Mouse (Mus musculus) forebrain, embryonic 12.5 days (tissue): ENCODE measurements around the gene Mad2l2. TPM values are rescaled to one million over a fixed set of nuclear protein-coding genes. Genes with fewer than 3 reads are reported as not detected.
"Not testable (repeated sequence)": the region's sequence is repeated elsewhere in the genome, so short reads cannot be mapped to it uniquely, and the experiment has no call there.

Source experiments
- ATAC-seq: fragments of 200-750 bp; cut with Nextera tagmentation; 2 replicates; pipeline ENCODE4 v1.8.0; 2017; ENCODE audit warnings: moderate TSS enrichment; ENCODE audit not compliant: low FRiP score
- H3K27ac ChIP-seq: fragments of 300-500 bp; sonication (generic); 2 replicates; pipeline ENCODE4 v1.5.1; 2016; ENCODE audit warnings: mild to moderate bottlenecking
- H3K27me3 ChIP-seq: fragments of 300-500 bp; sonication (generic); 2 replicates; pipeline ENCODE4 v1.6.1; 2016; ENCODE audit warnings: mild to moderate bottlenecking
- H3K36me3 ChIP-seq: fragments of 300-500 bp; sonication (generic); replicated peaks from 2 replicates; pipeline ENCODE4 v1.6.1; 2016; ENCODE audit warnings: mild to moderate bottlenecking
- H3K4me1 ChIP-seq: fragments of 300-500 bp; sonication (generic); 2 replicates; pipeline ENCODE4 v1.6.1; 2016
- H3K4me2 ChIP-seq: fragments of 300-500 bp; sonication (generic); 2 replicates; pipeline ENCODE4 v1.6.1; 2016; ENCODE audit warnings: mild to moderate bottlenecking, moderate library complexity
- H3K4me3 ChIP-seq: fragments of 300-500 bp; sonication (generic); replicated peaks from 2 replicates; pipeline ENCODE4 v1.5.1; 2016; ENCODE audit warnings: mild to moderate bottlenecking
- H3K9ac ChIP-seq: fragments of 300-500 bp; sonication (generic); 2 replicates; pipeline ENCODE4 v1.6.1; 2016; ENCODE audit warnings: mild to moderate bottlenecking
- H3K9me3 ChIP-seq: fragments of 300-500 bp; sonication (generic); 2 replicates; pipeline ENCODE4 v1.6.1; 2016
- WGBS: fragments of 180-500 bp; shearing (Covaris S2); methylation state at CpG from one replicate; pipeline ENCODE4 v1.1.7; 2016; 5-methylcytosine and 5-hydroxymethylcytosine counted together
- microRNA-seq: library from miRNA; unstranded; fragments of <30 nt; microRNA quantifications from one replicate; pipeline ENCODE4, GENCODE M21; 2017
- polyA plus RNA-seq: library from polyadenylated mRNA; unstranded; fragments of >200 nt; fragmentation: Nextera tagmentation; extraction: Ambion mirVana; gene quantifications from 2 replicates; pipeline ENCODE4 v1.2.1, GENCODE M21; 2016

Gene Mad2l2
- polyA plus RNA-seq, 1 experiment from 2014 or later = 76.1 TPM

DNA sequence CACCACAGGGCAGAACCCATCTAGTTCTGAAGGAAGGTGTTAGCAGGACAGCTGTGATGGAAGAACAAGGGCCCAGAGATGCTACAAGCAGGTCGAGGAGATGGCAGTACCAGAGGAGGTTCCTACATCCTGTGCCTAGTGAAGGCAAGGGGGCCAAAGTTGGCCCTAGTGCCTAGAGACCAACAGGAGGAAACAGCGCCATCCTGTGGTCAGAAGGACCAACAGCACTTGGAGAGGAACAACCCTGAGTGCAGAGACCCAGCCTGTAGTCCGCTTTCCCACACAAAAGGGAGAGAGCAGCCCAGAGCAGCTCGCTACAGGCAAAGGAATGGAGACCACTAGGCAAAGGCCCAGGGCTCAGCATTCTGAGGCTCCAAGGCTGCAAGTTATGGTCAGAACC lies 55.6 kb downstream of the Mad2l2 start:
- Histone ChIP-seq H3K9me3 (no peaks in the 10 kb centered on the region), H3K9ac (no peak overlapping the region), H3K4me2 (no peak overlapping the region), H3K36me3 (no peaks in the 10 kb centered on the region), H3K4me1 (peaks cover 13% of the 10 kb centered on the region), H3K27me3 (peaks cover 37% of the 10 kb centered on the region), H3K4me3 (no peak overlapping the region), H3K27ac (no peak overlapping the region)
- WGBS = 58% methylated on average over 4 of the region's 4 CpGs
- ATAC-seq = no peak

- H3K4me2 ChIP-seq, H3K9ac ChIP-seq, H3K27ac ChIP-seq, H3K4me3 ChIP-seq, H3K36me3 ChIP-seq, ATAC-seq, H3K9me3 ChIP-seq: not testable (repeated sequence)
- peaks cover 22% of the 10 kb centered on the region for H3K4me1 ChIP-seq
- H3K27me3 ChIP-seq = peaks cover 35% of the 10 kb centered on the region
- 96% methylated on average over 1 of the region's 1 CpGs for WGBS
Measured at GRCm38 (mm10) chr4:148188767-148189166, 58.6 kb downstream of the Mad2l2 start.

DNA sequence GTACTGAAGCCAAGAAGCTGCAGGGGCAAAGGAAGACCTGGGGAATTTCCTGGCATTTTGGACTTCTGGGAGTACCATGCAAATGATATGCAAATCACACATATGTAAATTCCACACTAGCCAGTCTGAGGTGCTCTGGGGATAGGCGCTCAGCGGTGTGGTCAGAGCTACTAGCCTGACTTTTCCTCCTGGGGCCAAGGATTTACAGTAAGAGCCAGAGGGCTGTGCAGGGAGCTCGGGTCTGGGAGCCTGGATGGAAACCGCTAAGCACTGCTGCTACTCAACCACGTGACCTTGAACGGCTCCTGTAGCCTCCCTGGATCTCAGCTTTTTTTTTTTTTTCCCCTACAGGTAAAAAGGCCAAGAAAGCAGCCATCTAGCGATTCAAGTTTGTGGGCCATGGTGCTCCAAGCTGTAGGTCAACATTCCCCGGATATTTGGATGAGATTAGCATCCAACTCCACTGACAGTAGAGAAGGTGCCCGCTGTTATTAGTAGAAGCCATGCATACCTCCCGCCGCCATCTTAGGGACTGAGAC lies 62.6 kb downstream of the Mad2l2 start:
- no peaks in the 10 kb centered on the region for H3K9me3 ChIP-seq
- H3K4me3 ChIP-seq = no peak overlapping the region
- no peak for ATAC-seq
- H3K4me2 ChIP-seq = no peak overlapping the region
- WGBS = 35% methylated on average over 11 of the region's 11 CpGs
- no peak overlapping the region for H3K27ac ChIP-seq
- H3K4me1 ChIP-seq = peaks cover 16% of the 10 kb centered on the region; the same call in 1 of the 2 replicates
- H3K27me3 ChIP-seq = peaks cover 14% of the 10 kb centered on the region
- H3K36me3 ChIP-seq = no peaks in the 10 kb centered on the region
- no peak overlapping the region for H3K9ac ChIP-seq

GRCm38 (mm10) chr4:148194400-148194799 lies 64.2 kb downstream of the Mad2l2 start:
- Histone ChIP-seq H3K4me2 (no peak overlapping the region), H3K9me3 (no peaks in the 10 kb centered on the region), H3K4me3 (no peak overlapping the region), H3K27ac (no peak overlapping the region), H3K36me3 (no peaks in the 10 kb centered on the region), H3K27me3 (peaks cover 11% of the 10 kb centered on the region), H3K4me1 (peaks cover 23% of the 10 kb centered on the region), H3K9ac (no peak overlapping the region)
- no peak for ATAC-seq

Small RNAs within 50 kb of the gene (microRNA-seq; reads per million reads assigned to microRNA genes)
- gene Mir7022 = not detected

Other genes starting within 250 kb of the Mad2l2 start
- gene Mfn2, start 225.7 kb upstream of the Mad2l2 start, polyA plus RNA-seq = 61.2 and 63.1 TPM in 2 replicates
- 21.6 and 24.9 TPM in 2 replicates for gene Plod1, start 193.6 kb upstream of the Mad2l2 start, polyA plus RNA-seq
- gene 2510039O18Rik, start 189.5 kb upstream of the Mad2l2 start, polyA plus RNA-seq = 16.3 and 16.6 TPM in 2 replicates
- gene Nppb, start 144.6 kb upstream of the Mad2l2 start, polyA plus RNA-seq = not detected in 2 replicates
- gene Nppa, start 129.7 kb upstream of the Mad2l2 start, polyA plus RNA-seq = 0.82 and 0.99 TPM in 2 replicates
- gene Clcn6, start 91.6 kb upstream of the Mad2l2 start, polyA plus RNA-seq = 22.4 and 27.7 TPM in 2 replicates
- 28.7 and 32.2 TPM in 2 replicates for gene Mthfr, start 91.3 kb upstream of the Mad2l2 start, polyA plus RNA-seq
- gene Agtrap, start 42.4 kb upstream of the Mad2l2 start, polyA plus RNA-seq = 8.4 and 9.2 TPM in 2 replicates
- gene Draxin, start 314 bp downstream of the Mad2l2 start, polyA plus RNA-seq = 6.4 and 8.0 TPM in 2 replicates
- gene Fbxo6, start 21.8 kb downstream of the Mad2l2 start, polyA plus RNA-seq = 14.9 and 16.4 TPM in 2 replicates
- gene Fbxo44, start 30.1 kb downstream of the Mad2l2 start, polyA plus RNA-seq = 57.5 and 60.5 TPM in 2 replicates
- 1.2 and 1.5 TPM in 2 replicates for gene Fbxo2, start 30.2 kb downstream of the Mad2l2 start, polyA plus RNA-seq
- gene Disp3, start 157.6 kb downstream of the Mad2l2 start, polyA plus RNA-seq = 4.8 and 4.9 TPM in 2 replicates